Mouse (Mus musculus): ENCODE results near the gene Pde4c. TPM values are rescaled to one million over a fixed set of nuclear protein-coding genes. Genes with fewer than 3 reads are reported as not detected.

Gene Pde4c
- total RNA-seq (2021), result 1 to 10 TPM; 2.5 to 3.0 TPM
- long read RNA-seq, experiment 1, partial matches to known transcripts, result 0 of 10 reads
- long read RNA-seq, experiment 1, other reads (novel, unspliced or antisense), result 5 of 10 reads
- long read RNA-seq, experiment 2, partial matches to known transcripts, result 0 of 2 reads
- long read RNA-seq, experiment 2, other reads (novel, unspliced or antisense), result 2 of 2 reads

- peak; percentile 2 for DNase-seq
Observed at GRCm38 (mm10) chr8:70723486-70724210, at the start of gene Pde4c. Gene Pde4c (plus strand): TSS chr8:70723720.

DNA sequence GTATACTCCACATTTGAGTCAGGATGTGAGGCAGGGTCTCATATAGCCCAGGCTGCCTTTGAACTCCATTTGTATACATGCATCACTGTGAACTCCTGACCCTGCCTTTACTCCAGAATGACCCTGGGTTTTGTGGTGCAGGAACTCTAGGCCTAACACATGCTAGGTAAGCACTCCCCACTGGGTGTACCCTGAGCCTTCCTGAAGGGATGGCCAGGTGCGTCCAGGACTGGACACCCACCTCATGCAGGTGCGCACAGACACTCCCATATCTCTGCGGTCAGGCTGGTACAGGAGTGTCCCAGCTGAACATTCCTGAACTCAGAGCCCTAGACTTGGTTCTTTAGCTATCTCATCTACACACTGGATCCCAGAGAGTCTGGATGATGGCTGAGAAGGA, 49.4 kb upstream of the Pde4c start:
- DNase-seq, result no peak

GRCm38 (mm10) chr8:70674716-70675115, 48.8 kb upstream of the Pde4c start:
- DNase-seq, result no peak

DNA sequence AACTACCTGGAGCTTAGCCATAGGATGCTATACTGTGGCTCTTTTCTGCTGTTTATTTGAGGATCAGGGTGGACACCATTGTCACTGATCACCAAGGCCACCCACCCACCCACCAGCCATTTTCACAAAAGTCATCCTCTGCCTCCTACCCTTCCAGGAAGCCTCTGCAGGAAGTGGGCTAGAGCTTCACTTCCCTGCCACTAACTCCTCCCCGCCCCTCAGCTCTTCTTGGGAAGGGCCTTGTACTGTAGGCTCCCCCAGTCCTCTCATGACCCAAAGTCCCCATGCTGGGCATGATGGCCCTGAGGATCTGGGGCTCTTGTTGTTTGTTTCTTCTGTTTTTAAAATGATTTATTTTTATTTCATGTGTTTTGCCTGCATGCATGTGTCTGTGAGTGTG, 48.2 kb upstream of the Pde4c start:
- no peak for DNase-seq

DNA sequence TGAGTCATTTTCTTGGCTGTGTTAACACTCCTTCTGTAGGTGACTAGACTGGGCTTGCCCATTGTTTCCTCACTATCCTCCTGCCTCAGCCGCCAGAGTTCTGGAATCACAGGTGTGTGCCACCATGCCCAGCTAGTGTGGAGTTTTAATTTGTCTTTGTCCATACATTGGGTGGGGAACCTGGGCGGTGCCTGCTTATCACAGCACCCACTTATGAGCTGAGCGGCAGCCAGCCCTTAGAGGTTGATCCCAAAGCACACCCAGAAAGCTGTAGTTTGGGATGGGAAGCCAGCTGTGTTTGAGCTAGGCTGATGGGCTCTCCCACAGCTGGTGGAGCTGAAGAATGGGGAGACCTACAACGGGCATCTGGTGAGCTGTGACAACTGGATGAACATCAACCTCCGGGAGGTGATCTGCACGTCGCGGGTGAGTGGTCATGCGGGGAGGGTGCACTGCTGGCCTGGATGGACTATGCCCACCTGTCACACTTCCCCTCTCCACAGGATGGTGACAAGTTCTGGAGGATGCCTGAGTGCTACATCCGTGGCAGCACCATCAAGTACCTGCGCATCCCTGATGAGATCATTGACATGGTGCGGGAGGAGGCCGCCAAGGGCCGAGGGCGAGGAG, 46.0 kb upstream of the Pde4c start:
- DNase-seq, result no peak

DNA sequence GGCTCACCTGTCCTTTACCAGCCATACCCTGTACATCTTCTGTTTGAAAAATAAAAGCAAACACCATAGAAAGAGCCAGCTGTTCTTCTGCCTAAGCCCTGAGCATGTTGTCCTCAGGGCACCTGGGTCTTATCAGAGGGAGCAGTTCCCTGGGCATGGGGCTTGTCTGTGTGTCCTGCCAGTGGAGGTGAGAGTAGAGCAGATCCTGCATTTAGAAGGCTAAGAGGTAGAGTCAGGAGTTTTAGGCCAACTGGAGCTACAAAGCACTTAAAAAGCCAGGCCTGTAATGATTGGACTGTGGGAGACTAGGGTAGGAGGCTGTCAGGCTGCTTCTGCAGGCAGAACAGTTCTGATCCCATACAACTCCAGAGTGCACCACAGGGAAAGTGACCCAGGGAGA, 44.8 kb upstream of the Pde4c start:
- no peak for DNase-seq

GRCm38 (mm10) chr8:70679404-70679803, 44.1 kb upstream of the Pde4c start:
- DNase-seq, result no peak

DNA sequence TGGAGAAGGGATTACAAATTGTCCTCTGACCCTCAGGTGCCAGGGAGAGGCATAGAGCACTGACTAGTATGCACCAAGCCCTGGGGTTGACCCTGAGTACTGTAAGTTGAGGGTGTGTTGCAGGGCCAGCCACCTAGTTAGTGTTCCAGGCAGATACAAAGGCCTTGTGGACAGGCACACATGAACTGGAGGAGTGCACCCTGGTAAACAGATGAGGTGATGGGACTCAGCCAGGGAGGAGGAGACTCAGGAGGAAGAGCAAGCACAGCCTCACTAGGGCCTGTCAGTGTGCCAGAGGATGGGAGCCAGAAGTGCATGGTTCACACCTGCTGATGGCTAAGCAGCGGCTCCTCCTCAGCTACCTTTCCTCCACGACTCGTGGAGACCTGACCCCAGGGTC, 43.5 kb upstream of the Pde4c start:
- no peak for DNase-seq

DNA sequence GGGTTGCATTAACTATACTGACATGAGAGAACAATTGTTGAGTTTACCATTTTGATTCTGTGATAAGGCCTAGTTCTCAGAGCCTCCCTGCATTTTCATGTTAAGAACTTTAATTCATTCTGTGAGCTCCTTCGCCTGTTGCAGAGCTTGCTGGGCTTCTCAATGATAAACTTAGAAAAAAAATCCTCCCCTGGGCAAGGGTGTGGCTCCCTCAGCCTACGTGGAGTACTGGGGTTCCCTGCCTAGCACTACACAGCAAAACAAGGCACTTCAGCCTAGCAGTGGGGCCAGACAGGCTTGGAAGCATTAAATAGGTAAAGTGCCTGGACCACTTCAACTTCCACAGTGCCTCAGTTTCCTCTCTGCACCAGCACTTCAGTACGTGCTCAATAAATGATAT, 42.1 kb upstream of the Pde4c start:
- no peak for DNase-seq

GRCm38 (mm10) chr8:70682193-70682592, 41.3 kb upstream of the Pde4c start:
- DNase-seq, result peak; percentile 74

- DNase-seq, result no peak
Observed at GRCm38 (mm10) chr8:70682692-70683091, 40.8 kb upstream of the Pde4c start.

GRCm38 (mm10) chr8:70684291-70684690, 39.2 kb upstream of the Pde4c start:
- no peak for DNase-seq

- DNase-seq, result peak; percentile 76
Observed at GRCm38 (mm10) chr8:70687576-70687975, 35.9 kb upstream of the Pde4c start.

DNA sequence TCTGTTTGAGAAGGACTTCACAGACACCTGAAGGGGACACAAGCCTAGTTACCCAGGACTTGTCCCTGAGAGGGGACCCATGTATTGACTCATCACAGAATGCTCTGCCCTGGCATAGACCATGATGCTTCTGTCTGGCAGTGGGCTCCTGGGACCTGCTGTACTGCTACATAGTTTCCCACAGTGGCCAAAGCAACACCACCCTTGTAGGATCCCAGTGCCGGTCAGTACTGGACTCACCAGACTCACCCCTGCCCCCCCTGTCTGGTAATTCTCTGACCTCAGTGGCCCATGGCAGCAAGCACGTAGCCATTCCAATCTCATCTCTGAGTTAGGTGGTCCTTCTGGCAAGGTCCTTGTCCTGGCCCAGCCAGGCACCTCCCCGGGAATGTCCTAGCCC, 35.4 kb upstream of the Pde4c start:
- DNase-seq, result no peak

DNA sequence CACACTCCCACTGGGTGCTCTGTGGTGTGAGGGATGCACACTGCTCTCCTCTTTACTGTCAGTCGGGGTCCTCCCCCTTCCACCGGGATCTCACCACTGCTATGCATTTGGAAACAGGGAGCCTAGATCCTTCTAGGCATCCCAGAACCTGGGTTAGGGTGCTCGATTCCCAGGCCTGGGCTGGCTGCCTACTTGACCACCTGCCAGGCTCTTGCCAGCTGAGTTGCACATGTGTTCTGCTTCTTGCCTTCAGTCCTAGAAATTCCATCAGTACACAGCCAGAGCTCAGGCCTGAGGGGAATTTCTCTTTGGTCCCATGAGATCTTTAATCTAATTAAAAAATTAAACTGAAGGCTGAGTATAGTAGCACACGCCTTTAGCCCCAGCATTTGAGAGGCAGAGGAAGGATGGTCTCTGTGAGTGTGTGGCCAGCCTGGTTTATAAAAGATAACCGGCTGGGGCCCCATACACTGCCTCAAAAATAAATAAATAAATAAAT, 33.6 kb upstream of the Pde4c start:
- no peak for DNase-seq

DNA sequence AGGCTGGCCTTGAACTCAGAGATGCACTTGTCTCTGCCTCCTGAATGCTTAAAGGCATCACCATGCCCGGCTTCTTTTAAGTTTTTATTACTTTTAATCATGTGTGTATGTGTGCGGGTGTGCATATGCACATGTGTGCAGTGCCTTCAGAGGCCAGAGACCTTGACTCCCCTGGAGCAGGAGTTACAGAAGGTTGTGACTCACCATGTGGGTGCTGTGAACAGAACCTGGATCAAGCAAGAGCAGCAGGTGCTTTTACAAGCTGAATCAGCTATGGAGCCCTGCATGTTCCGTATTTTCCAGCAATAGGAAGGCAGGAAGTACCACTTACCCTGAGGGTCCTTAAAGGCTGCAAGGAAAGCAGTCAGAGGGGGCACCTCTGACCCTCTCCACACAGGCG, 32.3 kb upstream of the Pde4c start:
- DNase-seq, result no peak

- DNase-seq, result no peak
Observed at GRCm38 (mm10) chr8:70691727-70692231, 31.7 kb upstream of the Pde4c start.

DNA sequence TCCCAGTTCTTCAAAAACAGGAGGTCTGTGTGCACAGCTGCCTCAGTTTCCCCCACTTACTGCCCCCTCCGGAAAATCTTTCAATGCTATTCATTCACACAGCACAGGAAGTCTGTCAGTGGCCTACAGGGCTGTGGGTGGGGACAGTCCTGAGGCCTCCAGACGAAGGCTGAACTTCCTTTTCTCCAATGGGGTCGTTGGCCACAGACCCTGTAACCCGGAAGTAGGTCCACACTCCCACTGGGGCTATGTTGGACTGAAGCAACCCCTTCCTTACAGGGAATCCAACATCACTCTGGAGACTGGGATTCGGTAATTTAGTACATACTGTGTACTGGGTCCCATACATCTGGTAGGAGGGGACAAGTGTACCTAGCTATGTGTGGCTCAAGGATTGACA, 29.9 kb upstream of the Pde4c start:
- DNase-seq, result no peak

DNA sequence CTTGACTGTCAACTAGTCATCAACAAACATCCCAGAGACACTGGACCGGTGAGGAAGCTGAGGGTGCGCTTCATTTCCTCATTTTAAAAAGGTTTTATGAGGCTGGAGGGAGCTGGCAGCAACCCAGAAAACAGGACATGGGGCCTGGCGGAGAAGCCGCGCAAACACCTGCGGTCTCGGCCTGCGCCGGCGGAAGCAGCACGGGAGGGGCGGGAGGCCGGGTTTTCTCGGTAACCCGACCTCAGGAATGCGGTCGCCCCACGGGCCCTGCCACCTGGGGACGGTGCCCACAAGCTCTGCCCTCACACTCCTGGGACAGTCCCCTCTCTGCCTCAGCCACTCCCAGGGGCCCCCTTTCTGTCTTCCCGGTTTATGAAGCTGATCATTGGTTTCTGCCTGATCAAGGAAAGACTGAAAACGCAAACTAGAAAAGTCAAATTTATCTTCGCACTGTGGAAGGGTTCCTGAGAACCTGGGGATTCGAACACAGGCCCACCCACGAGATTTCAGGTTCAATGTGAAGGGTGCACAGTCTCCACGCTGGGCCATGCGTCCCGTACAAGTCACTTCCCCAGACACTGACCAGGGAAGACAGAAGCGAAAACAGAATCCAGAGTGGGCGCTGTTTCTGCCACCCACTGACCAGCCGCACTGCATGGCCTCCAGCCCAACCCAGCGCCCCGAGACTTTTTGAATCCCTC, 28.1 kb upstream of the Pde4c start:
- peak; percentile 54 for DNase-seq

- DNase-seq, result peak; percentile 72
Observed at GRCm38 (mm10) chr8:70696019-70696885, 27.3 kb upstream of the Pde4c start.

- DNase-seq, result no peak
Observed at GRCm38 (mm10) chr8:70696946-70697345, 26.6 kb upstream of the Pde4c start.

Measured in gastrocnemius, postnatal 10 days (tissue).